Mouse (Mus musculus): ENCODE data around the gene Afmid. TPM values are rescaled to one million over a fixed set of nuclear protein-coding genes. Genes with fewer than 3 reads are reported as not detected.

Afmid gene
- total RNA-seq (2021), result 1 to 10 TPM; 2.5 to 3.2 TPM
- polyA plus RNA-seq (2012; rRNA removed), result 11.8 and 14.3 TPM in 2 replicates
- long read RNA-seq, partial matches to known transcripts, result 1 of 5 reads
- long read RNA-seq, other reads (novel, unspliced or antisense), result 4 of 5 reads

GRCm38 (mm10) chr11:117825333-117826101 lies at the start of gene Afmid, which contains the start of gene Tk1:
Gene Afmid (plus strand): TSS chr11:117825924.
Gene Tk1 (minus strand): TSS chr11:117826092.
- Histone ChIP-seq H3K27ac (peak within 1 kb of the TSS; percentile 53; the same call in 1 of the 2 replicates), H3K4me1 (ENCODE audit: control insufficient read depth, insufficient read depth, low read length) (peaks cover 39% of the 10 kb centered on the region), H3K27me3 (ENCODE audit: control insufficient read depth, insufficient read depth, low read length) (no peaks in the 10 kb centered on the region), H3K79me2 (replicated peaks; ENCODE audit: control insufficient read depth, insufficient read depth, low read length) (no peaks in the 10 kb centered on the region), H3K9ac (ENCODE audit: low read depth, low read length) (peak within 1 kb of the TSS; percentile 11; the same call in 1 of the 2 replicates), H3K36me3 (ENCODE audit: control insufficient read depth, insufficient read depth, low read length) (peaks cover 2% of the 10 kb centered on the region; the same call in 1 of the 2 replicates), H3K4me3 (peak within 1 kb of the TSS; percentile 27)
- intact Hi-C loops (cut with DNase I), result loop anchor here (2.0 to 10.0 kb wide), 4 partner anchors 43 to 591 kb away; partner anchors contain the start of genes Tmc6 and Tmc8
- DNase-seq, result peak; percentile 72 to 78
- TF ChIP-seq POLR2A (IDR thresholded peaks at IDR 0.05; ENCODE audit: insufficient read depth, low read depth, low read length) (no peak), EP300 (IDR thresholded peaks at IDR 0.05; ENCODE audit: insufficient read depth, low read depth, low read length) (peak; percentile 54; the same call in 1 of the 2 replicates)
- 2% methylated on average over 34 of the region's 34 CpGs for WGBS

DNA sequence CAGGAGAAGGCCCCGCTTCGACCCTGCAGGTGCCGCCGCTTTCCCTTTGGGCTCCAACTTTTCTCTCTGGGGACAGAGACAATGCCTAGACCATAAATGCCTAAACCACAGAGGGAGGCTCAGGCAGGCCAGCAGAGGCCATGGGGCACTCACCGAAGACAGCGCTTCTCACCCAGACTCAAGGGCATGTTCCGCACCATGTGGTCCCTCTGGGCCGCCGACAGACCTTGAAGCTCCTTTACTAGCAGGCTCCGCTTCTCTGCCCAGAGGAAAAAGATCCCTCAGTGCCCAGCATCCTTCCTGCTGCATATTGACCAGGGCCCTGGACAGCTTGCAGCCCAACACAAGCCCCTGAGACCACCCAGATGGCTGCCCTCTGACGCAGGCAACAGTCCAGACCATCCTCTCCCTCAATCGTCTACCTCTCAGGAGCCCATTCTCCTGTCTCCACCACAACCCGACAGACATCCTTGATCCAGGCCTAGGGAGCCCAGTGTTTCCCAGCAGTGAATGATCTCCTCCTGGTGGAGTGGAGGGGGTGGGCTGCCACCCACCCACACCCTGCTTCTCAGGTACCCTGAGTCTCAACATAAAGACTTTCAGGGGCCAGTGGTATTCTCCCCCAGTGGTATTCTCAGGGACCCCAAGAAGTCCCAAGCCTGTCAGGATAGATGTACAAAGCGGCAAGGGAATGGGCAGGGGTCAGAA lies 49.5 kb upstream of the Afmid start:
- intact Hi-C loops (cut with DNase I), result no loop called here
- Histone ChIP-seq H3K9ac (ENCODE audit: low read depth, low read length) (no peak overlapping the region), H3K79me2 (replicated peaks; ENCODE audit: control insufficient read depth, insufficient read depth, low read length) (no peaks in the 10 kb centered on the region), H3K27me3 (ENCODE audit: control insufficient read depth, insufficient read depth, low read length) (no peaks in the 10 kb centered on the region), H3K27ac (no peak overlapping the region), H3K36me3 (ENCODE audit: control insufficient read depth, insufficient read depth, low read length) (no peaks in the 10 kb centered on the region), H3K4me1 (ENCODE audit: control insufficient read depth, insufficient read depth, low read length) (peaks cover 4% of the 10 kb centered on the region; the same call in 1 of the 2 replicates), H3K4me3 (no peak overlapping the region)
- TF ChIP-seq POLR2A (IDR thresholded peaks at IDR 0.05; ENCODE audit: insufficient read depth, low read depth, low read length) (no peak), EP300 (IDR thresholded peaks at IDR 0.05; ENCODE audit: insufficient read depth, low read depth, low read length) (no peak), CTCF (IDR thresholded peaks at IDR 0.05) (no peak)
- no peak for DNase-seq
- 92% methylated on average over 14 of the region's 14 CpGs for WGBS

GRCm38 (mm10) chr11:117777111-117777510 lies 48.6 kb upstream of the Afmid start:
- 82% methylated on average over 5 of the region's 5 CpGs for WGBS
- Histone ChIP-seq H3K36me3 (ENCODE audit: control insufficient read depth, insufficient read depth, low read length) (no peaks in the 10 kb centered on the region), H3K79me2 (replicated peaks; ENCODE audit: control insufficient read depth, insufficient read depth, low read length) (no peaks in the 10 kb centered on the region), H3K4me3 (no peak overlapping the region), H3K4me1 (ENCODE audit: control insufficient read depth, insufficient read depth, low read length) (peaks cover 6% of the 10 kb centered on the region; the same call in 1 of the 2 replicates), H3K9ac (ENCODE audit: low read depth, low read length) (no peak overlapping the region), H3K27me3 (ENCODE audit: control insufficient read depth, insufficient read depth, low read length) (no peaks in the 10 kb centered on the region), H3K27ac (no peak overlapping the region)
- TF ChIP-seq EP300 (IDR thresholded peaks at IDR 0.05; ENCODE audit: insufficient read depth, low read depth, low read length), result no peak
- TF ChIP-seq CTCF (IDR thresholded peaks at IDR 0.05), result no peak
- no peak for TF ChIP-seq POLR2A (IDR thresholded peaks at IDR 0.05; ENCODE audit: insufficient read depth, low read depth, low read length)
- DNase-seq, result no peak
- intact Hi-C loops (cut with DNase I), result no loop called here

- no peak for DNase-seq
- Histone ChIP-seq H3K27ac (no peak overlapping the region), H3K4me1 (ENCODE audit: control insufficient read depth, insufficient read depth, low read length) (peaks cover 6% of the 10 kb centered on the region; the same call in 1 of the 2 replicates), H3K36me3 (ENCODE audit: control insufficient read depth, insufficient read depth, low read length) (no peaks in the 10 kb centered on the region), H3K79me2 (replicated peaks; ENCODE audit: control insufficient read depth, insufficient read depth, low read length) (no peaks in the 10 kb centered on the region), H3K27me3 (ENCODE audit: control insufficient read depth, insufficient read depth, low read length) (no peaks in the 10 kb centered on the region), H3K4me3 (no peak overlapping the region), H3K9ac (ENCODE audit: low read depth, low read length) (no peak overlapping the region)
- TF ChIP-seq CTCF (IDR thresholded peaks at IDR 0.05) (no peak), EP300 (IDR thresholded peaks at IDR 0.05; ENCODE audit: insufficient read depth, low read depth, low read length) (no peak), POLR2A (IDR thresholded peaks at IDR 0.05; ENCODE audit: insufficient read depth, low read depth, low read length) (no peak)
- 93% methylated on average over 11 of the region's 11 CpGs for WGBS
- intact Hi-C loops (cut with DNase I), result no loop called here
Measured at GRCm38 (mm10) chr11:117778031-117778430, 47.7 kb upstream of the Afmid start.

DNA sequence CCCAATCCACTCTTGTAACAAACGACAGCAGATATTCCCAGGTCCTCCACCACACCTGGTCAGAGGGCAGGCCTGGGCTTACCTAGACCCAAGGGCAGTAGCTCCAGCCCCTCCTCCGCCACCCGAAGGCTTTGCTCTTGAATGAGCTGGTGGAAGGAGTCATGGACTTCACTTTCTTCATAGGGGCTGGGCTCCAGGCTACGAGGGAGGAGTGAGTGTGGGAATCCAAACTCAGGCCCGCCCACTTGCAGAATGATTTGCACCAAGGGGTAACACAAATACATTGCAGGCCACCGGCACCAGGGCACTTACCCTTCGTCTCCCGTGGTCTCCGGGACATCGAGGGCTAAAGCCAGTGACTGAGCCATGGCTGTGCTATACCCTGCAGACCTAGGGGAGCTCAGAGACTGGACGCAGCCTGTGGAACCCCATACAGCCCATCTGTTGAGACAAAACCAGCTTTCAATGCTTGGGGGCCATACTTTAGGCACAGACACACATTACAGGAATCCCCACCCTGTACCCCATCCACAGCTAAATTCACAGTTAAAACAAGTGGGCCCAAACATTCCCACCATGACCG lies 46.8 kb upstream of the Afmid start:
- WGBS, result 44% methylated on average over 12 of the region's 12 CpGs
- DNase-seq, result peak; percentile 45 to 58
- intact Hi-C loops (cut with DNase I), result no loop called here

More for the DNA sequence above, 46.8 kb upstream of the Afmid start:
- Histone ChIP-seq H3K27ac (peak overlapping the region; percentile 96), H3K9ac (ENCODE audit: low read depth, low read length) (peak overlapping the region; percentile 74), H3K36me3 (ENCODE audit: control insufficient read depth, insufficient read depth, low read length) (no peaks in the 10 kb centered on the region), H3K79me2 (replicated peaks; ENCODE audit: control insufficient read depth, insufficient read depth, low read length) (no peaks in the 10 kb centered on the region), H3K4me3 (peak overlapping the region; percentile 52), H3K4me1 (ENCODE audit: control insufficient read depth, insufficient read depth, low read length) (peaks cover 6% of the 10 kb centered on the region; the same call in 1 of the 2 replicates), H3K27me3 (ENCODE audit: control insufficient read depth, insufficient read depth, low read length) (no peaks in the 10 kb centered on the region)
- TF ChIP-seq EP300 (IDR thresholded peaks at IDR 0.05; ENCODE audit: insufficient read depth, low read depth, low read length) (no peak), CTCF (IDR thresholded peaks at IDR 0.05) (no peak), POLR2A (IDR thresholded peaks at IDR 0.05; ENCODE audit: insufficient read depth, low read depth, low read length) (no peak)

Measured in heart, adult 2 months (tissue).